Mouse (Mus musculus) v-Abl transformed pro-B cells (cell line): ENCODE data around the gene Itm2c.

Experiments
- in situ Hi-C, 2 experiments: fragments of 400-800 bp; cut with MboI; formaldehyde crosslinking; loops; one replicate each; pipeline ENCODE4 v1.15.1; 2025; ENCODE audit not compliant: unreplicated experiment in 2 of 2

Gene Itm2c

GRCm38 (mm10) chr1:85929406-85929805 lies 35.3 kb downstream of the Itm2c start:
- in situ Hi-C loops: loop anchor here (25.0 kb wide), 1 partner anchor 408 kb away; no protein-coding TSS in a partner anchor

- in situ Hi-C loops: loop anchor here (5.0 to 25.0 kb wide), 2 partner anchors 76 to 406 kb away; no protein-coding TSS in a partner anchor
Measured at GRCm38 (mm10) chr1:85931170-85931569, 37.1 kb downstream of the Itm2c start.

- in situ Hi-C loops: loop anchor here (5.0 to 25.0 kb wide), 2 partner anchors 74 to 404 kb away; no protein-coding TSS in a partner anchor
Measured at GRCm38 (mm10) chr1:85933226-85933625, 39.1 kb downstream of the Itm2c start.

GRCm38 (mm10) chr1:85933631-85934465 lies 39.8 kb downstream of the Itm2c start:
- in situ Hi-C loops: loop anchor here (5.0 to 25.0 kb wide), 2 partner anchors 73 to 403 kb away; no protein-coding TSS in a partner anchor

- in situ Hi-C loops: loop anchor here (5.0 to 25.0 kb wide), 2 partner anchors 73 to 403 kb away; no protein-coding TSS in a partner anchor
Measured at GRCm38 (mm10) chr1:85934560-85934959, 40.5 kb downstream of the Itm2c start.

- in situ Hi-C loops: loop anchor here (25.0 kb wide), 1 partner anchor 402 kb away; no protein-coding TSS in a partner anchor
Measured at GRCm38 (mm10) chr1:85935148-85935852, 41.2 kb downstream of the Itm2c start.

- in situ Hi-C loops: loop anchor here (25.0 kb wide), 1 partner anchor 401 kb away; no protein-coding TSS in a partner anchor
Measured at GRCm38 (mm10) chr1:85936265-85936664, 42.2 kb downstream of the Itm2c start.

GRCm38 (mm10) chr1:85937323-85937722 lies 43.2 kb downstream of the Itm2c start:
- in situ Hi-C loops: loop anchor here (25.0 kb wide), 1 partner anchor 400 kb away; no protein-coding TSS in a partner anchor

GRCm38 (mm10) chr1:85942318-85942717 lies 48.2 kb downstream of the Itm2c start:
- in situ Hi-C loops: loop anchor here (25.0 kb wide), 1 partner anchor 395 kb away; no protein-coding TSS in a partner anchor

- in situ Hi-C loops: loop anchor here (25.0 kb wide), 1 partner anchor 388 kb away; no protein-coding TSS in a partner anchor
Measured at GRCm38 (mm10) chr1:85949085-85949684, 55.1 kb downstream of the Itm2c start.

- in situ Hi-C loops: no loop called here
Measured at GRCm38 (mm10) chr1:85955150-85955549, 61.1 kb downstream of the Itm2c start.

GRCm38 (mm10) chr1:85957290-85957689 lies 63.2 kb downstream of the Itm2c start:
- in situ Hi-C loops: no loop called here

- in situ Hi-C loops: no loop called here
Measured at GRCm38 (mm10) chr1:85957942-85958619, 64.0 kb downstream of the Itm2c start.
